Mouse (Mus musculus) frontal cortex, postnatal 25 days (tissue): ENCODE measurements around the gene Nt5c.
"Not testable (repeated sequence)": the region's sequence is repeated elsewhere in the genome, so short reads cannot be mapped to it uniquely, and the experiment has no call there.

ENCODE experiments used
- DNase-seq, 2 experiments: peaks; one replicate each; pipeline ENCODE4 v3.0.0; 2022; ENCODE audit warnings: low spot score in 2 of 2

Nt5c gene

GRCm38 (mm10) chr11:115510507-115510888 lies 18.8 kb upstream of the Nt5c start:
- DNase-seq = no peak

GRCm38 (mm10) chr11:115509773-115510506 lies 18.3 kb upstream of the Nt5c start:
- DNase-seq = no peak

- DNase-seq = no peak
Observed at GRCm38 (mm10) chr11:115508061-115508460, 16.4 kb upstream of the Nt5c start.

GRCm38 (mm10) chr11:115506586-115506985 lies 14.9 kb upstream of the Nt5c start:
- DNase-seq = no peak

GRCm38 (mm10) chr11:115502636-115503035 lies 11.0 kb upstream of the Nt5c start:
- no peak for DNase-seq

GRCm38 (mm10) chr11:115496559-115496958 lies 4.9 kb upstream of the Nt5c start:
- DNase-seq = not testable (repeated sequence)

- no peak for DNase-seq
Observed at GRCm38 (mm10) chr11:115492387-115492786, 725 bp upstream of the Nt5c start.

- DNase-seq = no peak
Observed at GRCm38 (mm10) chr11:115490441-115491355, 964 bp downstream of the Nt5c start.

- no peak for DNase-seq
Observed at GRCm38 (mm10) chr11:115488551-115489104, 3.0 kb downstream of the Nt5c start.

GRCm38 (mm10) chr11:115485155-115485554 lies 6.5 kb downstream of the Nt5c start:
- DNase-seq = no peak

- DNase-seq = peak; percentile 80 to 81
Observed at GRCm38 (mm10) chr11:115483726-115484125, 7.9 kb downstream of the Nt5c start.

- DNase-seq = no peak
Observed at GRCm38 (mm10) chr11:115483278-115483677, 8.4 kb downstream of the Nt5c start.

- DNase-seq = no peak
Observed at GRCm38 (mm10) chr11:115481553-115482259, 10.0 kb downstream of the Nt5c start.

GRCm38 (mm10) chr11:115478296-115478938 lies 13.2 kb downstream of the Nt5c start:
- no peak for DNase-seq

- DNase-seq = not testable (repeated sequence)
Observed at GRCm38 (mm10) chr11:115477388-115477787, 14.3 kb downstream of the Nt5c start.

GRCm38 (mm10) chr11:115476630-115477029 lies 15.0 kb downstream of the Nt5c start:
- DNase-seq = not testable (repeated sequence)

GRCm38 (mm10) chr11:115475758-115476237 lies 15.9 kb downstream of the Nt5c start:
- DNase-seq = no peak

GRCm38 (mm10) chr11:115475025-115475757 lies 16.5 kb downstream of the Nt5c start, which contains the start of gene Armc7:
Armc7 (plus strand) TSS chr11:115475667.
- DNase-seq = peak; percentile 85 to 87

GRCm38 (mm10) chr11:115473626-115474275 lies 17.9 kb downstream of the Nt5c start:
- DNase-seq = peak; percentile 99 to 100

- no peak for DNase-seq
Observed at GRCm38 (mm10) chr11:115472183-115472582, 19.5 kb downstream of the Nt5c start.
